Mouse (Mus musculus) heart, postnatal 0 days (tissue): ENCODE measurements around the gene Tectb.

Experiments
- CTCF ChIP-seq: IDR thresholded peaks from 2 replicates; pipeline ENCODE4 v1.5.1; 2016; ENCODE audit warnings: antibody characterized with exemption, control low read depth, low read depth
- EP300 ChIP-seq: IDR thresholded peaks from 2 replicates; pipeline ENCODE4 v1.6.1; 2016; ENCODE audit warnings: antibody characterized with exemption, low read depth

DNA sequence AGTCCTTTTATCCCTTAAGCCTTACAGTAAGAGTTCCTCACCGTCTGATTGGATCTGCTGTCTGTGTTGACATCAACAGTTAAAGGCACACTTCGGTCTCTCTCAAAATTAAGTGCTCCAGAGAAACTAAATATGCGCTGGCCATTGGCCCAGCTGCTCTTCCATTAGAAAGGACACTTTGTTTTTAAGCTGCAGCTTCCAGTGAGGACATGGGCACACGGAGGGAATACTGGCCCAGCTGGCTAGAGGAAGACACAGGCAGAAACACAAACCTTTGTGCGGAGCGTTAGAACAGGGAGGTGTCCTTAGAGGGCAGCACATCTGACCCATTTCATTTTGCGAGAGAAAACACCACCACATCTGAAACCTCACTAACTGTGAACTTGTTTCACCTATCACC lies 3.9 kb downstream of the Tectb start:
- no peak for TF ChIP-seq CTCF
- TF ChIP-seq EP300, result no peak
